Comparison of ENCODE assay signal across 8 mouse cellular contexts in the genomic region with DNA sequence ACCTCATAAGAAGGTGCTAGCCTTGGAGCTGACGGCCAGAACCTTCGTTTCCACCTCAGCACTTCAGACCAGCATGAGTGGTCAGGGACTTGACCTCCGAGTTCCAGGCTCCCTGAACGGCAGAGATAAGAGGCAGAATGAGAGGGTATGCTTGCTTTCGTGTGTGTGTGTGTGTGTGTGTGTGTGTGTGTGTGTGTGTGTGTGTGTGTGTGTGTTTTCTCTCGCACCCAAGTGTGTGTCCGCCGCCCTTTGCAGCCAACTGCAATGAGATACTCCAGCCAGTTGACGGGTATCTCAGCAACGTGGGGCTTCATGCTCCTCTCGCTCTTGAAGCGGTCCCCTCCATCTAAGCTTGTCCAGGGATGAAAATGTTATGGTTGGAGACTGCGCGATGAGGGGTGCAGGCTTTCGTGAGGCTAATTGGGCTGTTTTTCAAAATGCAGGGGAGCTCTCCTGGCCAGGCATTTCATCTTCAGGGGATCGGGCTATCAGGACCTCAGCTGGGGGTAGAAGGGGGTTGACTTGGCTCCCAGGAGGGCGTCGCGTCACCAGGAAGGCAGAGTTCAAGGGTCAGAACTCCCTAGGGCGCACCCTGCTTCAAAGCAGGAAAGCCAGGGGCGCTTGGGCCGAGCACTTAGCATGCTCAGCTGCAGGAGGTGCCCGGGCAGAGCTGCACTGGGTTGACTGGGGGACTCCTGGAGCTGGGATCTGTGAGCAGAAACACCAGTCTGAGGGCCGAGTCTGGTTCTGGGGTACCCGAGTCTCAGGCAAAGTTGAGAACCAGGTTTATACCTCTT. TPM values are rescaled to one million over a fixed set of nuclear protein-coding genes. Genes with fewer than 3 reads are reported as not detected.
DNase-seq lines count a peak whose midpoint lies in the region; ATAC-seq and TF ChIP-seq lines count a peak whose summit lies in the region.

No protein-coding gene starts in this region.

- H3K27ac ChIP-seq in liver, embryonic 11.5 days (ENCODE audit: low read depth, low read length): no peak overlapping the region
- H3K27ac ChIP-seq in cortical plate, adult 2 months (ENCODE audit: insufficient read depth, low read length): no peak overlapping the region
- no peak overlapping the region; the same call in 1 of the 2 replicates for H3K27ac ChIP-seq in hindbrain, embryonic 16.5 days (ENCODE audit: low read depth, low read length)
- no peak overlapping the region for H3K27ac ChIP-seq in limb, embryonic 12.5 days
- peak overlapping the region; percentile 53; the same call in 1 of the 2 replicates for H3K27ac ChIP-seq in olfactory bulb, adult 2 months (ENCODE audit: insufficient read depth, low read depth, low read length)

- peak overlapping the region; percentile 81 for H3K4me2 ChIP-seq in liver, embryonic 11.5 days
- H3K4me2 ChIP-seq in hindbrain, embryonic 16.5 days (ENCODE audit: low read length): peak overlapping the region; percentile 100
- peak overlapping the region; percentile 99 for H3K4me2 ChIP-seq in limb, embryonic 12.5 days

- no peaks in the 10 kb centered on the region for H3K36me3 ChIP-seq in liver, embryonic 11.5 days (ENCODE audit: control insufficient read depth, insufficient read depth, low read length)
- no peaks in the 10 kb centered on the region for H3K36me3 ChIP-seq in hindbrain, embryonic 16.5 days (ENCODE audit: control insufficient read depth, insufficient read depth, low read length)
- no peaks in the 10 kb centered on the region for H3K36me3 ChIP-seq in limb, embryonic 12.5 days

- H3K27me3 ChIP-seq in liver, embryonic 11.5 days (replicated peaks; ENCODE audit: control insufficient read depth, insufficient read depth, low read length): peaks cover 41% of the 10 kb centered on the region
- peaks cover 8% of the 10 kb centered on the region; the same call in 1 of the 2 replicates for H3K27me3 ChIP-seq in hindbrain, embryonic 16.5 days (replicated peaks; ENCODE audit: control insufficient read depth, insufficient read depth, low read length)
- H3K27me3 ChIP-seq in limb, embryonic 12.5 days: peaks cover 58% of the 10 kb centered on the region

- TF ChIP-seq CTCF in cortical plate, adult 2 months (IDR thresholded peaks at IDR 0.05; ENCODE audit: extremely low read depth, insufficient read depth, low read length): no peak
- TF ChIP-seq CTCF in olfactory bulb, adult 2 months (IDR thresholded peaks at IDR 0.05; ENCODE audit: insufficient read depth, low read depth, low read length): 0 out of 2 replicates have a peak, but pooled peaks have one; percentile 15

- H3K9ac ChIP-seq in liver, embryonic 11.5 days (ENCODE audit: low read depth, low read length): no peak overlapping the region
- H3K9ac ChIP-seq in hindbrain, embryonic 16.5 days (ENCODE audit: low read depth, low read length): peak overlapping the region; percentile 74
- H3K9ac ChIP-seq in limb, embryonic 12.5 days (replicated peaks): peak overlapping the region; percentile 27; the same call in 1 of the 2 replicates

- no peak for DNase-seq in liver, embryonic 11.5 days (ENCODE audit: low spot score)
- DNase-seq in liver: no peak
- no peak for DNase-seq in gastrocnemius, adult 18-20 months (ENCODE audit: low spot score)
- DNase-seq in thymus, postnatal 14 days: no peak

- H3K4me1 ChIP-seq in liver, embryonic 11.5 days (replicated peaks; ENCODE audit: control insufficient read depth, insufficient read depth, low read length): no peaks in the 10 kb centered on the region
- H3K4me1 ChIP-seq in cortical plate, adult 2 months (ENCODE audit: control insufficient read depth, insufficient read depth, low read length): no peaks in the 10 kb centered on the region
- H3K4me1 ChIP-seq in hindbrain, embryonic 16.5 days (ENCODE audit: control insufficient read depth, insufficient read depth, low read depth, low read length): peaks cover 8% of the 10 kb centered on the region
- H3K4me1 ChIP-seq in limb, embryonic 12.5 days (replicated peaks): peaks cover 22% of the 10 kb centered on the region
- H3K4me1 ChIP-seq in olfactory bulb, adult 2 months (ENCODE audit: control insufficient read depth, insufficient read depth, low read length): peaks cover 9% of the 10 kb centered on the region

- WGBS in liver, embryonic 11.5 days: 5% methylated on average over 25 of the region's 25 CpGs
- WGBS in hindbrain, embryonic 16.5 days: 1% methylated on average over 23 of the region's 25 CpGs
- WGBS in limb, embryonic 12.5 days: 1% methylated on average over 25 of the region's 25 CpGs
- WGBS in olfactory bulb, adult 2 months: 3% methylated on average over 25 of the region's 25 CpGs

- no peak for TF ChIP-seq POLR2A in cortical plate, adult 2 months (IDR thresholded peaks at IDR 0.05; ENCODE audit: extremely low read depth, insufficient read depth, low read length)
- TF ChIP-seq POLR2A in olfactory bulb, adult 2 months (IDR thresholded peaks at IDR 0.05; ENCODE audit: insufficient read depth, low read depth, low read length): 0 out of 2 replicates have a peak, but pooled peaks have one; percentile 12

- ATAC-seq in liver, embryonic 11.5 days (replicated peaks; ENCODE audit: low FRiP score): no peak
- ATAC-seq in hindbrain, embryonic 16.5 days: no peak
- ATAC-seq in limb, embryonic 12.5 days (ENCODE audit: insufficient number of reproducible peaks, insufficient read depth, low FRiP score, low TSS enrichment, low read depth): no peak

- H3K9me3 ChIP-seq in liver, embryonic 11.5 days (ENCODE audit: control insufficient read depth, low read length): no peaks in the 10 kb centered on the region
- H3K9me3 ChIP-seq in hindbrain, embryonic 16.5 days (ENCODE audit: control insufficient read depth, low read length): no peaks in the 10 kb centered on the region
- 0 out of 2 replicates have a peak, but pooled peaks cover 4% of the 10 kb centered on the region for H3K9me3 ChIP-seq in limb, embryonic 12.5 days

- peak overlapping the region; percentile 48 for H3K4me3 ChIP-seq in liver, embryonic 11.5 days (ENCODE audit: low read depth, low read length)
- H3K4me3 ChIP-seq in cortical plate, adult 2 months (ENCODE audit: insufficient read depth, low read length): peak overlapping the region; percentile 93
- H3K4me3 ChIP-seq in hindbrain, embryonic 16.5 days (ENCODE audit: low read length): peak overlapping the region; percentile 77
- H3K4me3 ChIP-seq in limb, embryonic 12.5 days (replicated peaks): peak overlapping the region; percentile 53
- H3K4me3 ChIP-seq in olfactory bulb, adult 2 months (ENCODE audit: insufficient read depth, low read depth, low read length): peak overlapping the region; percentile 81

RNA-seq across cellular contexts. Expression of a gene that starts 1.5 kb away (rescaled TPM):
- 28.1 and 28.7 TPM in 2 replicates for polyA plus RNA-seq in liver, embryonic 11.5 days (2014; fragmentation: Nextera tagmentation; extraction: Ambion mirVana)
- 117 and 124 TPM in 2 replicates for polyA plus RNA-seq in cortical plate, adult 2 months (2012; rRNA removed)
- polyA plus RNA-seq in hindbrain, embryonic 16.5 days (2015; fragmentation: Nextera tagmentation; extraction: Ambion mirVana): 114 and 115 TPM in 2 replicates
- 118 and 121 TPM in 2 replicates for polyA plus RNA-seq in limb, embryonic 12.5 days (2016; fragmentation: Nextera tagmentation; extraction: Ambion mirVana)
- polyA plus RNA-seq in olfactory bulb, adult 2 months (2012; ENCODE audit: insufficient read depth, insufficient read length, low replicate concordance, missing spikeins): 377 TPM in 1 of 2 replicates, not detected in the other
- 1 to 10 TPM; 1.8 to 2.6 TPM for total RNA-seq in gastrocnemius, adult 18-20 months (2021)
